Mouse (Mus musculus) layer of hippocampus, adult 18-20 months (tissue): ENCODE measurements at regions not wholly inside any gene's neighbourhood (a gene's known extent, or its start where the extent isn't known, plus 50 kb on each side); places are given as distances from the start of the nearest gene placed in this dataset.

Experiments
- DNase-seq, 2 experiments: peaks; one replicate each; pipeline ENCODE4 v3.0.0; 2022; ENCODE audit warnings: low spot score in 2 of 2

- no peak for DNase-seq
Observed at GRCm38 (mm10) chr5:74121861-74122630, 53.8 kb upstream of the Usp46 start.

DNA sequence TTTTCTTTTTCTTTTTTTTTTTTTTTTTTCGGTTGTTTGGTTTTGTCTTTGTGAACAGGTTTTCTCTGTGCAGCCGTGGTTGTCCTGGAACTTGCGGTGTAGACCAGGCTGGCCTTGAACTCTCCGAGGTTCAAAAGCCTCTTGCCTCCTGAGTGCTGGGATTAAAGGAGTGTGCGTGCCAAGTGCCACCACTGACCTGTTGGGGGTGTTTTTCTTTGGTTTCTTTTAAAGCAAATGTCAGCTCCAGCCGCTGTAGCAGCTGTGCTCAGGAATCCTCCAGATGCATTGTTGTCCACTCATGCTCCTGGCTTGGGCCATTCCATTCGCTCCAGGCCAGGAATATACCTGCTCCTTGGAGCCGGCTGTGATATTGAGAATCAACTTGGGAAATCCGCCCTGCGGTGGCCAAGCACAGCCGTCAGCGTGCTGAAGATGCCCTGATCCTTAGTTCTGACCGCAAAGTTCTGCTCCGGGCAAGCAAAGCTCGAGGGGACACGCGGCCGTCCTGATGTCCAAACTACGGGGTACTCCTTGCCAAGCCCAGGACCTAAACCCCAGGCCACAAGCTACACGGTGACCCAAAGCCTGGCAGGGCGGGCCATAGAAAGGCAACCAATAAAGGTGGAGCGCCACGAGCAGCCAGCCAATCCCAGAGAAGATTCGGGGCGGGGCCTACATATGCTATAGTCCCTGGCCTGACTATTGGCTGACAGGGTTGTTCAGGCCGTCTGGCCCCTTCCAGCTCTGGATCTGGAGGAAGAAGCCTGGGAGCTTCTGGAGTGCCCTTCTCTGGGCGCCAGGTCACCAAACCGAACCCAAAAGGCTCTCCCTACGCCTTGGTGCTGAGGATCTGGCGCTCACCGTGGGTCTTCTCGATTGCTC, 58.0 kb upstream of the Usp46 start:
- peak in 1 of 2 experiments; percentile 65 for DNase-seq

- no peak for DNase-seq
Observed at GRCm38 (mm10) chr5:74127518-74127917, 59.3 kb upstream of the Usp46 start.

DNA sequence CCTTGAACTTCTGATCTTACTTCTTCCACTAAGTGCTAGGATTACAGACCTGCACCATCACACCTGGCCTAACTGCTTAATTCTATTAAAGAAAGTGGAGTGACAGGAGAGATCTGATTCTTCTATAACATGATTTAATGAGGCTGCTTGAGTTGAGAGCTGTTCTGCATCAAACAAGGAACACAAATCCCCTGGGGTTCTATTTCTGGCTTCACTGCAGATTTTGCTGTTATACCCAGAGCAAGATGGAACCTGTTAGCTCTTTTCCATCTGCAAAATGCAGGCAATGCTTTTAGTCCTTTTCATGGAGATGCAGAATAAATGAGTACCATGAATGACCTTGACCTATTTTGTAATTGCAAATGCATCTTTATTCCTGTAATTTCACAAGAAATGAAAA, 61.4 kb upstream of the Usp46 start:
- DNase-seq: no peak

DNA sequence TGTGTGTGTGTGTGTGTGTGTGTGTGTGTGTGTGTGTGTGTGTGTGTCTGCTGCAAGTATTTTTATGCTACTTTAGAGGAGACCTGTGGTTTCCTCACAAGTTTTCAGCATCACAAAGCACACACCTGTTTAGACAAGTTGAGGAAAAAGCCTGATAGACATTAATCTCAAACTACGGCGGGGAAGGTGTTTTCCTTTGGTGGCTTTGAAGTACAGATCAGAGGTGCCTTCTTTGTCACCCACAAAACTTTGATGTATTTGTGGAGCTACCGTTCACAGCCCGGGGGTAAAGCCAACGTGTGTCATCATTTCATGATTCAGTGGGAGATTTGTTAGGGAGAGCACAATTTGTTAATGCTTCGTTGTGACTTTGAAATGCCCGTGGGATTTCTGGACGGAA, 62.4 kb upstream of the Rasl11b start:
- no peak for DNase-seq

DNA sequence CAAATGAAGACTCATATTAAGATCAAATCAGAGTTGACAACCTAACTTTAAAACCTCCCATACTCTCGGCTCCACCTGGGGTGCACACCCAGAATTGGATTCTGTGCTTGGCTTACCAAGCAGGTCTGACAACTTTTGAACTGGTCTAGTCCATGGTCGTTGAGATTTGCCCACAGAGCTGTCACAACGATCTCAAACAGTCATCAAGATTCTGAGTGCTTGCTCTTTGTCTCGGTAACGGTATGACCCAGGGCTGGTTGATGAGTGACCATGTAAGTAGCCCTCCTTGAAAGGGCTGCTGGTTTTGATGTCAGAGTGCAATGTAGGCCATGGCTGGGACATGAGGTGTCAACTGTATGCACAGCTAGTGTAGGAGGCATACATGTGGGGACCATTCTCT, 58.7 kb upstream of the Rasl11b start:
- no peak for DNase-seq

DNA sequence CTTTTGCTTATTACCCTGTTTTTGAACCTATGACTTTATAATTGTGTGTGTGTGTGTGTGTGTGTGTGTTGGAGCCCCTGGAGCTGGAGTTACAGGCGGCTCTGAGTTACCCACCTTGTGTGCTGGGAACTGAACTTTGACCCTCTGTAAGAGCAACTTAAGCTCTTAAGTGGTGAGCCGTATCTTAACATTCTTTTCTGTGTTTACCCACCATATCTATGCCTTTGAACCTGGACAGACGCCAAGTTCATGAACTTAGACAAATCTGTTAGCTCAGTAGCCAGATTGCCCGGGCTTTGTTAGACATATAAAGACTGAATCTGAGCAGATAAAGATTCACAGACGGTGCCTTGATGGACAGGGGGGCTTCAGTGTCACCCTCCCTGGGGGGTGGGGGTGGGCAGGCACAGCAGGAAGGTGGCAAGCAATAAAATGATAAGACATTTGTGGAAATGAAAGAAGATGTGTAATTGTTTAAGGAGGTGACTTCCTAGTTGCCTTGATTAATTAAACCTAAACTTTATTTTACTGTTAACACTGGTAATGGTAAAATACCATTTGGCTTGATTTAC, 58.1 kb upstream of the Rasl11b start:
- no peak for DNase-seq

DNA sequence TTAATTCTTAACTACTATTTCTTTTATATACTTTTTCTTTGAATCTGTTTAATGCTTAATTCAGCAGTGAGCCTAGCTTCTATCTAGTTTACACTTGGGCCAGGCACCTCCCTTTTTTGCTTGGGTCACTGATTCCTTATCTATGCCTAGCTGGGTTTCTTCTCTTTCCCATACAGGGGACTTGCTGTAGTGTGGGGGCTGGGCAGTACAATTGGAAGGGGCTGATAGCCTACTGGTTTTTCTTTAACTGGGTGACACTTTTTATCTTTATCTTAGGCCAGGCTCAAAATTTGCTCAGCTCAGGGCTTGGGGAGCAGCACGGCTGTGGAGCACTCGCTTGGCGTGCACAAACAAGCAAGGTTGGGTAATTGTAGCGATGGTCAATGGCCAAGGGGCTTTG, 51.1 kb upstream of the Rasl11b start:
- DNase-seq: no peak

- DNase-seq: no peak
Observed at GRCm38 (mm10) chr5:74144765-74145164, 50.3 kb upstream of the Rasl11b start.
